9 mouse cellular contexts compared by ENCODE assay signal in genomic region chrX:121497727-121498126, GRCm38 (mm10).
DNase-seq lines count a peak whose midpoint lies in the region; ATAC-seq and TF ChIP-seq lines count a peak whose summit lies in the region.
"Had no signal": no experiment of that assay in that cellular context is flagged by ENCODE, and none has a peak within 500 bp of the region (broad histone marks: within the 10 kb centered on the region; RNA-seq: fewer than 3 reads in every experiment).

No protein-coding gene starts in this region.

- TF ChIP-seq POLR2A in kidney, adult 2 months (IDR thresholded peaks at IDR 0.05; ENCODE audit: low read depth, low read length): no peak

- no peaks in the 10 kb centered on the region for H3K4me1 ChIP-seq in kidney, adult 2 months (ENCODE audit: control insufficient read depth, insufficient read depth, low read length)
- H3K4me1 ChIP-seq in midbrain, embryonic 14.5 days (ENCODE audit: control insufficient read depth, insufficient read depth, low read length): no peaks in the 10 kb centered on the region
- H3K4me1 ChIP-seq in midbrain, embryonic 13.5 days (replicated peaks): no peaks in the 10 kb centered on the region
- no peaks in the 10 kb centered on the region for H3K4me1 ChIP-seq in embryonic facial prominence, embryonic 14.5 days (ENCODE audit: control insufficient read depth, insufficient read depth, low read length)

- no peak overlapping the region for H3K4me2 ChIP-seq in midbrain, embryonic 14.5 days (ENCODE audit: low read length)
- no peak overlapping the region for H3K4me2 ChIP-seq in midbrain, embryonic 13.5 days (replicated peaks)
- no peak overlapping the region for H3K4me2 ChIP-seq in embryonic facial prominence, embryonic 14.5 days (ENCODE audit: low read depth, low read length)

- DNase-seq in kidney, adult 2 months: peak; percentile 0
- no peak for DNase-seq in kidney, adult 18-20 months
- DNase-seq in midbrain, embryonic 14.5 days: peak; percentile 4
- DNase-seq in embryonic facial prominence, embryonic 14.5 days (ENCODE audit: low spot score): peak; percentile 18
- DNase-seq in right cerebral cortex, postnatal 14 days: peak; percentile 33
- DNase-seq in urinary bladder, postnatal 14 days (ENCODE audit: low spot score): no peak
- DNase-seq in adrenal gland, postnatal 25 days: no peak

- no peak overlapping the region for H3K4me3 ChIP-seq in kidney, adult 2 months (ENCODE audit: insufficient read depth, low read depth, low read length)
- H3K4me3 ChIP-seq in midbrain, embryonic 14.5 days (replicated peaks; ENCODE audit: low read depth, low read length): no peak overlapping the region
- H3K4me3 ChIP-seq in midbrain, embryonic 13.5 days (replicated peaks): no peak overlapping the region
- no peak overlapping the region for H3K4me3 ChIP-seq in embryonic facial prominence, embryonic 14.5 days (ENCODE audit: low read depth, low read length)
- H3K4me3 ChIP-seq: myocyte had no signal

- H3K9me3 ChIP-seq in midbrain, embryonic 14.5 days (ENCODE audit: control insufficient read depth, low read length): no peaks in the 10 kb centered on the region
- H3K9me3 ChIP-seq in midbrain, embryonic 13.5 days: no peaks in the 10 kb centered on the region
- no peaks in the 10 kb centered on the region for H3K9me3 ChIP-seq in embryonic facial prominence, embryonic 14.5 days (ENCODE audit: control insufficient read depth, low read length)

- no peaks in the 10 kb centered on the region for H3K27me3 ChIP-seq in kidney, adult 2 months (replicated peaks; ENCODE audit: control insufficient read depth, insufficient read depth, low read length)
- H3K27me3 ChIP-seq in midbrain, embryonic 14.5 days (ENCODE audit: control insufficient read depth, insufficient read depth, low read length): no peaks in the 10 kb centered on the region
- H3K27me3 ChIP-seq in midbrain, embryonic 13.5 days: no peaks in the 10 kb centered on the region
- H3K27me3 ChIP-seq in embryonic facial prominence, embryonic 14.5 days (replicated peaks; ENCODE audit: control insufficient read depth, insufficient read depth, low read length): no peaks in the 10 kb centered on the region

- WGBS in kidney, adult 2 months: 20% methylated on average over 2 of the region's 2 CpGs
- 42% methylated on average over 2 of the region's 2 CpGs for WGBS in midbrain, embryonic 14.5 days
- 57% methylated on average over 2 of the region's 2 CpGs for WGBS in midbrain, embryonic 13.5 days
- WGBS in embryonic facial prominence, embryonic 14.5 days: 31% methylated on average over 2 of the region's 2 CpGs

- no peak for ATAC-seq in midbrain, embryonic 14.5 days (ENCODE audit: low FRiP score, low TSS enrichment)
- ATAC-seq in midbrain, embryonic 13.5 days: no peak
- ATAC-seq in embryonic facial prominence, embryonic 14.5 days (ENCODE audit: low read depth): no peak

- H3K36me3 ChIP-seq in kidney, adult 2 months (ENCODE audit: control insufficient read depth, insufficient read depth, low read length): no peaks in the 10 kb centered on the region
- no peaks in the 10 kb centered on the region for H3K36me3 ChIP-seq in midbrain, embryonic 14.5 days (ENCODE audit: control insufficient read depth, insufficient read depth, low read length)
- no peaks in the 10 kb centered on the region for H3K36me3 ChIP-seq in midbrain, embryonic 13.5 days
- no peaks in the 10 kb centered on the region for H3K36me3 ChIP-seq in embryonic facial prominence, embryonic 14.5 days (ENCODE audit: control insufficient read depth, insufficient read depth, low read length)

- no peak for TF ChIP-seq CTCF in kidney, adult 2 months (conservative IDR thresholded peaks at IDR 0.05; ENCODE audit: insufficient read depth, insufficient read length, low read depth, low read length)

- no peak overlapping the region for H3K27ac ChIP-seq in kidney, adult 2 months (ENCODE audit: insufficient read depth, low read depth, low read length)
- H3K27ac ChIP-seq in midbrain, embryonic 14.5 days (replicated peaks; ENCODE audit: low read depth, low read length): no peak overlapping the region
- no peak overlapping the region for H3K27ac ChIP-seq in midbrain, embryonic 13.5 days
- no peak overlapping the region for H3K27ac ChIP-seq in embryonic facial prominence, embryonic 14.5 days (replicated peaks; ENCODE audit: low read depth, low read length)

- H3K9ac ChIP-seq in midbrain, embryonic 14.5 days (replicated peaks; ENCODE audit: low read length): no peak overlapping the region
- no peak overlapping the region for H3K9ac ChIP-seq in midbrain, embryonic 13.5 days (replicated peaks)
- H3K9ac ChIP-seq in embryonic facial prominence, embryonic 14.5 days (ENCODE audit: low read depth, low read length): no peak overlapping the region

Comparison
In these comparisons a context has a peak if more than half of its experiments do, and no peak if none do; other contexts are left out.
1. DNase-seq: peak in kidney, adult 2 months (single experiment), midbrain, embryonic 14.5 days (single experiment), embryonic facial prominence, embryonic 14.5 days (single experiment) and right cerebral cortex, postnatal 14 days (single experiment); none in kidney, adult 18-20 months (single experiment), urinary bladder, postnatal 14 days (single experiment) and adrenal gland, postnatal 25 days (single experiment).